Mouse (Mus musculus): ENCODE results near the gene Pdzd2.
A peak's percentile ranks its signal among the peaks of the same experiment; 100 is the strongest.

Pdzd2 gene

DNA sequence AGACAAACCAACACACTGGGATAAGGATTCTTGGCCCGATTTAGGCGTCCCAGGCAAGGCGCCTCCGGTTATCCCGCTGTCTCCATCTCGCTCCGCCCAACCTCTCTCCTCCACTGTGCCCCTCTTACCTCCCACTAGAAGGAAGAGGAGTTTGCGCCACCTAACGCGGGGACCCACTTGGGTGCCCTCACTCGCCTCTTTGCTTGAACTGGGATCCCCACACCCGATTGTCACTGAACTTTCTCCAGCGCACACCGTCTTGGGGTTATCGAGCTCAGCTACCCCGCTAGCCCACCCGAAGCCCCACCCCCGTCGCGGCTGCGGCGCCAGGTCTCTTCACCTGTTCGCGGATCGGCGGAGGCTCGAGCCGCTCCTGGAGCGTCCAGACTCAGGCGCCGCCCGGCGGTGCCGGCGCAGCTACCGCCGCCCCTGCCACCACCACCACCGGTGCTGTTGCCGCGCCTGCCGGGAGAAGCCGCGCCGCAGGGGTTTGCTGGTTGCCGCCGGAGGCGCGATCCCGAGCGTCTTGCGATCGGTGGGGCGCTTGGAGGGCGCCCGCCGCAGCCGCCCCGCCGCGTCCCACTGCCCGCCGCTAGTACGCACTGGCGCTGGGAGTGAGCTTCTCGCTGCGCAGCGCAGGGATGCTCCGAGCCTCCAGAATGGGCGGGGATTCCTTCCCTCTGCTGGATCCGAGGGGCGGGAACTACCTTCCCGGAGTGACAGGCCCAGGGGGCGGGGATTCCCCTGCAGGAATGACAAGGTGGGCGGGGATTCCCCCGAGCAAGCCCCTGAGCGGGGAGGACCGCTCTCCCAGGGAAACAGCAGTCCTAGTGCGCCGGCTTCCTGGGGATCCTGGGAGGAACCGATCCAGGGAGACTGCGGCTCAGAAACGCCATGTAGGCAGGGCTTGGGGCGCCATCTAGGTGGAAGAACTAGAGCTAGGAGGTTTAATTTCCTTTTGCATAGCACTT, at the start of gene Pdzd2:
Gene Pdzd2 (minus strand): TSS at position 648 of the 971 bp plus-strand sequence.
- DNase-seq = peak; percentile 98

DNA sequence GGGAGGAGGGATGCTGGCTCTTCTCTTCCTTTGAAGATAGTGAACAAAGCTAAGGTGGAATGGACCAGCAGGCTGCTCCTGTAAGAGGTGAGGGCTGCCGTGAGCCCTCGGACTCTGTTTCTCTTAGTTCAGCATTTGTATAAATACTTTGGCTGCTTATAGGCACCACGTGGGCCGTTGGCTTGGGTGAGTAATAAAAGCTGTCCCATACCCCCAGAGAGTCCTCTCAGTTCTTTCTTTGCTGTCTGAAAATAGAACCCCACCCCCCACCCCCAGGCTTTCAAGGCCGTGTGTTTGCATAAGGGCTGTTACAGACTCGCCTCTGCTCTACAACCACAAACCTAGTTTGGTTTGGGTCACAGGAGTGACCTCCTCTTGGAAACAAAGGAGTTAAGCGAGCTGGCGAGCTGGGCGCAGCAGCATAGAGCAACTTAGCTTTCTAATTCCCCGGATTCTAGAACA, 49.7 kb upstream of the Pdzd2 start:
- DNase-seq = no peak

DNA sequence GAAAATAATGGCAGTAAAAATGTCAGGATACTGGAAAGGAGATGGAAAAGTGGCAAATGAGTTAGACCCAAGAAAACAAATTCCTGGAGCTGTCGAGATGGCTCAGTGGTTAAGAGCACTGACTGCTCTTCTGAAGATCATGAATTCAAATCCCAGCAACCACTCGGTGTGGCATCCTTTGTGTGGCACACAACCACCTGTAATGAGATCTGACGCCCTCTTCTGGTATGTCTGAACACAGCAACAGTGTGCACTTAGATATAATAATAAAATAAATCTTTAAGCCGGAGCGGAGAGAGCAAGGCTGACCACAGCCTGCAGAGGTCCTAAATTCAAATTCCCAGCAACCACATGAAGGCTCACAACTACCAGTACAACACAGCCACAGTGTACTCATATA, 48.8 kb upstream of the Pdzd2 start:
- no peak for DNase-seq

DNA sequence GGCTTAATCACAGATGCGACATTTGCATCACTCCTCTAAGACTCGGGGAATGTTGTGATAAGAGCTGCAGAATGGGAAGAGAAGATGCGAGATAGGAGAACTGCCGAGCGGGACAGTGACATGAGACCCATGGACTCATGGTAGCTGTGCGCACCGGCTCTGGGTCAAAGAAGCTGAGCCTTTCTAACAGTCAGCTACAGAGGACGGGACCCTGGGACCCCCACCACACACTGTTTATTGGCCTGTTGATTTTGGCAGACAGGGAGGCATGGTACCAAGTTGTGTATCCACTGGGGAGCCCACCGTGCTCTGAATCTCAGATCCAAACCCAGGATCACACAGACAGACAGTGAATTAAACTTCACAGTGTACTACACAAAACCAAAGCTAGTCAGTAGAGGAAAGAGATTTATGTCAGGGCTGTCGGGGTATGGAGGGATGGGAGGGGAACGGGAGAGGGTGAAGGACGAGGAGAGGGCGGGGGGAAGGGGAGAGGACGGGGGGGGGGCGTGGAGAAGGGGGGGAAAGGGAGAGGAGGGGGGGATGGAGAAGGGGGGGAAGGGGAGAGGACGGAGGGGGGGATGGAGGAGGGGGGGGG, 42.1 kb upstream of the Pdzd2 start:
- no peak for DNase-seq

DNA sequence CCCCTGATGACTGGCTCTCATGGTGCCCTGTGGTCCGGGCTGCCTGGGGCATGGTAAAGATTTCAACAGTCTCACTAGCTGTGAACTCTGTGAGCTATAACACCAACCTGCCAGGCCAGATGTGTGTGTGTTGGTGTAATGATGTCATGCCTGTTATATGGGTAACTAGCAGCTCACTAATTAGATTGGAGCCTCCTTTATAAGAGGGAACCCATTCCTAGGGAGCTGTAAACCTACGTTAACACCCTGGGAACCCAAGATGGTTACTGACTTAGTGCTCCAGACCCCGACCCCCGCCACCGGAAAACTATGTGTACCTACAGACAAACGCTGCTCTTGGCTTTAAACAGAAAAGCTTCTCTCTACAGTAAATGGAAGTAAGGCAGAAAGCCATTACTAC, 41.6 kb upstream of the Pdzd2 start:
- no peak for DNase-seq

DNA sequence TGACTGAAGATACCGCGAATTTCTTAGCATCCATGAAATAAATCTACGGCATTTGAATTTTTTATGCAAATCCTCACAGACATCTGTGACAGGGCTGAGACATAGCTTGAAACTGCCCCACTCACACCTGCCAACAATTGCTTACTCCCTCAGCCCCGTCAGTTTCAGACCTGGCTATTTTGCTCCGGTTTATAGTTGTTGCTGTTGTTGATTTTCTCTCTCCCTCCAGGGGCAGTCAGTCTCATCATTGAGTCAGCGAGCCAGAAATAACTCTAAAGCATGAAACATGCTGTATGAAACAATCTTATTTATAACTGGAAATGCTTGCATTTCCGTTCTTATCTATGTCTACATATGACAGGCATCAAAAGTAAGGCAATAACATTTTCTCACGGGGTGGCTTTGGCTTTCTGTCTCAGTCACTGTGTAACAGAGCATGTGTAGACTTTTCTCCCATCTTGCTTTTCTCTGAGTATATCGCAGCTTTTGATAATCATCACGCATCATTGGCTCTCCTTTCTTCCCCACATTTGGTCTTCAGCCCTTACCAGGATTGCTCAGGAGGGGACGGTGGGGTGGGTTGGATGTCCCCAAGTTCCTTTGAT, 34.5 kb upstream of the Pdzd2 start:
- DNase-seq = no peak

DNA sequence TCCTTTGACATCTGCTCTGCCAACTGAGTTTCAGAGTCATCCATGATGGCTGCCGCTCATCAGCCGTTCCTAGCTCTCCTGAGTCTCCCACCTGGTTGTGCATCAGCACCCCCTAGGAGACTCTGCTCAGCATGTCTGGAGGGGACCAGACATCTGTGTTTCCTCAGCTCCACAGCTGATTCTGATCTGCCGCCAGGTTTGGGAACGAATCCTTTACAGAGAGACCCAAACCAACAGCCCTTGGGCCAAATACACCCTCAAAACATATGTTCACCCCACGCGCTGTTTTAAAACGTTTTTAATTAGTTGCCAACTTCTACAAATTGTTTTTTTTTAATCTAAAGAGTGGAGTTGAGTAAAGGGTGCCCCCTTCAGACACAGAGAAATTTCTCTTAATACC, 31.2 kb upstream of the Pdzd2 start:
- DNase-seq = peak; percentile 43

DNA sequence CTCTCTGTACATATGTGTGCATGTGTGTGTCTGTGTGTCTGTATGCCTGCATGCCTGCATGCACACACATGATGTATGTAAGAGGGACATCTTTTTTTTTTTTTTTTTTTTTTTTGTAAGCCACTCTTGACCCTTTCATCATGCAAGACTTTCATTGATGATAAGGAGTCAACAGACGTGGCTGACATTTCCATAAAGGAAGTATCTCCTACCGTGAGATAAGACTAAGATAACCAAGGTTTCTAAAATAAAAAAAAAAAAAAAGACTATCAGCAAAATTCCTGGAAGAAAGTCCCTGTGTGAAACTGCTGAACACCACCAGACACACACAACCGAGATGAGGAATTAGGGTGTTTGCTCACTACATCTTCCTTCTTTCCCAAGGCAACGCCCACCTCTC, 27.1 kb upstream of the Pdzd2 start:
- no peak for DNase-seq

DNA sequence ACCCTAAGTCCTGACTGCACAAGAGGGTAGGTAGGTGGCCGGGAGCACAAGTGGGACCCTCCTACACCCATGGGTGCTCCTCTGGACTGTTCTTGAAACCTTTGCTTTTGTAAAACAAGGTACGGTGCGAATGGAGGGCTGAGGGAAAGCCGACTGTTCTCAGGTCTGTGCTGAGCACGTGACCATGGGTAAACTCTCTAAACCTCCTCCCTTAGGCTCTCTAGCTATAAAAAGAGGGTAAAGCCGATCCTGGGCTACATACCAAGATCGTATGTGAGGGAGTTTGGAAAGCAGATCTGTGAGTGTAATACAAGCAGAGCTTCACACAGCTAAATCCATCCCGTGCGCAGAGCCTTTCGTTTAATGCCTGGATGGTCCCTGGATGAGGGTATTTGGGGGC, 23.4 kb upstream of the Pdzd2 start:
- DNase-seq = peak; percentile 12

DNA sequence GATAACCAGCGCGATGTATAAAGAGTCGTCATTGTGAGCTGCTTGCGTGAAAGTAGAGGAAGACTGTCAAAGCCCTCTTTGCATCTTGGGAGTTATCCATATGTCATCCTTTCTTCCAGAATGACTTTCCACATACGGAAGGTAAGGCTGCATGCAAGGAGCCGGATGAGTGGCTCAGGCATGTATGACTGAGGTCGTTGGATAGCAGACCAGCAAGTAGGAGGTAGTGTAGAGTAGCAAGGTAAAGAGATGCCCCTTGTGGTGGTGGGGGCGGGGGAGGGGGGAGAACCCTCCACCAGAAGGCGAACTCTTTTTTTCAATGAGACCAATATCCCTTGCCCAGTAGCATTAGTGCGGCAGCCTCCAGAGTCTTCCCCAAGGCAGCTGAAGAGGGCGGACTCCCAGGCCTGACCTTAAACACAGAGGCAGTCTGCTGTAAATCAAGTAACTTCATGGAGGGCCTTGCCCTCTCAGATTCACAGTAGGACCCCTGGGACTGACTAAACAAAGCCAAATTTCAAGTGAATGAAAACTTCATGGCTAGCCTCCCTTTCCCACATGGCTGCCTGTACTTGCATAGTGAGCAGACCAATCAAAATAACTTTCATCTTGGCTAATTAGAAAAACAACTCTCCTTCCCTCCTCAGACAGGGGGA, 22.7 kb upstream of the Pdzd2 start:
- DNase-seq = no peak

DNA sequence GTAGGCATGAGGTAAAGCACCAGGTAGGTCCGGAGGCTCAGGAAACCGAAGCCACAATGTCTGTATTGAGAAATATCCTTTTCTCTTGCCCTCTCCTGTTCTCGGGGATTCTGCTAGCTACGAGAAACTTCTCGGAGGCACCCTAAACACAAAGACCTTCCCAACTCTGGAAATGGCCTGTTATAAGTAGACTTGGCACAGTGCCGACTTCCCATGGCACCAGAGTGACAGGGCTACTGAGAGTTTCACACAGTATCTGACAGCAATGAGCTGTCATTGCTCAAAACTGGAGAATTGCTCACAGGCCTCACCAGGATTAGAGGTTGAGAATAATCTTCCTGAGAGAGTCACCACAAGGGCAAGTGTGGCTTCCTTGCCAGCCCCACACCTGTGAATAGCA, 21.0 kb upstream of the Pdzd2 start:
- DNase-seq = no peak

DNA sequence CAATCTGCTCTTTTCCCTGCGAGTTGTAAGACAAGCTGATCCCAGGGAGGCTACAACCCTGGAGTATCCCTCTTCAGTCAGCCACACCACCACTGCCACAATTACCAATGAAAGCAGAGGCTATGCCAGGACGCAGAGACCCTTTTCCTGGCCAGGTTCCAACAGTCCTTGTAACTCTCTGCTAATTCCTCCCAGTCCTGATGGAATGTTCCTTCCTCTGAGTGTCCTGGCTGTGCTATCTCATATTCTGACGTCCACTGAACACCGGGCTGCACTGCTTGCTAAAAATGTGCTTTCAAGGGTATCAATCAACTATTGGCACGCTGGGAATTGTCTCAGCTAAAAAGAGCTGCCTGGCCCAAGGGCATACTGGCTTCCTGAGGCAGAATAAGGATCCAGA, 18.7 kb upstream of the Pdzd2 start:
- DNase-seq = no peak

DNA sequence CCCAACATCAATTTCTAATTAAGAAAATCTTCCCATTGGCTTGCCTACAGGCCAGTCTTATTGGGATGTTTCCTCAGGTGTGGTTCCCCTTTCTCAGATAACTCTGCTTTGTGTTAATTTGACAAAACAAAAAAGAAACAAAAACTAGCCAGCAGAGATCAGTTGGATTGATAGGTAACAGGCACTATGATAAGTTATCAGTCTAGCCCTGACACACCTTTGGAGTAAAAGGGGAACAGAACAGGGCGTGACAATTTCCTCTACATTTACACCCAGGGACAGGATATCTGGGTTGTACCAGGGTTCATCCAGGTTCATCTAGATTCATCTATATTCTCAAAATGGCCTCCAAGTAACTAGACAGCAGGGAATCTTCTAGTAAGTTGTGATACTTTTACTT, 18.0 kb upstream of the Pdzd2 start:
- no peak for DNase-seq

DNA sequence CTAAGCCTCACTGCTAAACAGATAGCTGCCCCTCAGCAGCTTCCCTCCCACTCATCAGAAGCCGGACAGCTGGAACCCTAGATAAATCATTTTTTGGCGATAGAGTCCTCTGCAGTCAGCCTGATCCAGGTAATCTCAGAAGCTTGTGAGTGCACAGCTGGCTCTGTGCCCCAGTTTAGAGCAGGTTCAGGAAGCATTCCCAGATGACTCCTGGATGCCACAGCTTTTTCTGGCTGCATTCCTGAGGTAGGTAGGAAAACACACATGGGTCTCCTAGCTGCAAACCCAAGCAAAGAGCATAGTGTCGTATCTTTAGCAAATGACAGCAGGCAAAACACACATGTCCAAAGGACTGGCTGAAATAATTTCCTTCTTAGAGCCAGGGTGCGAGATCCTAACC, 13.5 kb upstream of the Pdzd2 start:
- no peak for DNase-seq

DNA sequence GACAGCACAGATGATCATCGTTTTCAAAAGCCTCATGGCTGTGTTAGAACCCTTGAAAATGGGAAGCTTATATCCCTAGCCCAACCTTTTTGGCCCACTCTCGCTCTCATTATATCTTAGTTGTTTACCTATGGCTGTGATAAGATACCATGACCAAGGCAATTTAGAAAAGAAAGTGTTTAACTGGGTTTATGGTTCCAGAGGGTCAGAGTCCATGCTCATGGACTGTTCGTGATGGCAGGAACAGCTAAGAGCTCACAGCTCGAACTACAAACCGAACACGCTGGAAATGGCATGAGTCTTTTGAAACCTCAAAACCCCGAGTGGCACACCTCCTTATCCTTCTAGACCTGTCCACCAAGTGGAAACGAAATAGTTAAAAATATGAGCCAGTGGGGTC, 11.2 kb upstream of the Pdzd2 start:
- DNase-seq = no peak

DNA sequence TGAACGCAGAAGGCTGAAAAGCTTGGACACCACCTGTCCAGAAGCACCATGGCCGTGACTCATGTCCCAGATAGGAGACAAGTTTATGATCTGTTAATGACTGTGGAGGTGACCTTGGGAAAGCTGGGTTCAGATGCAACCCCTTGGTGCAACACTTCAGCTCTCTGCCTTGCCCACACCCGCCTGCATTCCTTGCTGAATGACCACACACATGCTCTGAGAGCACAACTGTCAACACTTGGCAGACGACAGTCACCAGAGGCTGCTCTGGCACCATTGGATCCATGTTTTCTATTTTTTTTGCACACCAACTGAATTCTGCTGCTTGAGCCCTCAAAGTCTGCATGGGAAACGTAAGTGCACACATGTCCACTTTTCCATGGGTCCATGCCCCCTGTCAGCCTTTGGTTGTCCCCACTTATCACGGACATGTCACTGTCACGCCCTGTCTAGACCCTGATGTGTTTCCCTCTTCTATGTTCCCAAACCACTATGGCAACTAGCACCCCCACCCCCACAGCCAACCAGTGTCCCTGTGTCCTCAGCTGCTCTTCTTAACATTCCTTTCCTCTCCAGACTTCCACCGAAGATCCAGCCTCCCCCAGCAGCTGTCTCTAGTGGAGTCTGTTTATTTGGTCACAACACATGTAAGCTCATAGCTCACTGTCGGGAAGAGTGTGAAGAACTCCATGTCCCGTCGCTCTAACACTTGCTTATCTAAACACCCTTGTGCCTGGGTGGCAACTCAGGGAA, 10.0 kb upstream of the Pdzd2 start:
- DNase-seq = no peak

DNA sequence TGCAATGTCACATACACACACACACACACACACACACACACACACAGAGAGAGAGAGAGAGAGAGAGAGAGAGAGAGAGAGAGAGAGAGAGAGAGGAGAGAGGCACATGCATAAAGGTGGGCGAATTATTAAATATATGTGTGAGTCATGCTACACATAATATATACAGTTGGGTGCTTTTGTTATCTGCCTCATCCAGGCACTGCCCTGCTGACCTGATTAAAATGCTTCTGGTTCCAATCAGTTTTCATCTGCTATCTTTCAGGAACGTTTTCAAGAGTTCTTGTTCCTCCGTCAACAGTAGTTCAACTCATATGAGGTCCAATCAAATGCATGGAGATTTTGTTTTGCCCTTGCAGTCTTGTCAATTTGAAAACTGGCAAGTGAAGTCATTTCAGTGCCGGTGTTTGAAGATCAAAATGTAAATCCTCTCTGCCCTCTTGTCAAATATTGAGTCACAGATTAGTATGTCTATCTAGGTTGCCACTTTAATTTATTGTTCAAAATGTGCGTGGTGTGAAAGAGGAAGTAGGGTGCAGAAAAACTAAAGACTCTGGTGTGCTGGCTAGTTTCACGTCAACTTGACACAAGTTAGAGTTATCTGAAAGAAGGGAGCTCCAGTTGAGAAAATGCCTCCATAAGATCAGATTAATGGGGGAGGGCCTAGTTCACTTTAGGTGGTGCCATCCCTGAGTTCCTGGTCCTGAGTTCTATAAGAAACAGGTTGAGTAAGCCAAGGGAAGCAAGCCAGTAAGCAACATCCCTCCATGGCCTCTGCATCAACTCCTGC, 2.6 kb upstream of the Pdzd2 start:
- no peak for DNase-seq

DNA sequence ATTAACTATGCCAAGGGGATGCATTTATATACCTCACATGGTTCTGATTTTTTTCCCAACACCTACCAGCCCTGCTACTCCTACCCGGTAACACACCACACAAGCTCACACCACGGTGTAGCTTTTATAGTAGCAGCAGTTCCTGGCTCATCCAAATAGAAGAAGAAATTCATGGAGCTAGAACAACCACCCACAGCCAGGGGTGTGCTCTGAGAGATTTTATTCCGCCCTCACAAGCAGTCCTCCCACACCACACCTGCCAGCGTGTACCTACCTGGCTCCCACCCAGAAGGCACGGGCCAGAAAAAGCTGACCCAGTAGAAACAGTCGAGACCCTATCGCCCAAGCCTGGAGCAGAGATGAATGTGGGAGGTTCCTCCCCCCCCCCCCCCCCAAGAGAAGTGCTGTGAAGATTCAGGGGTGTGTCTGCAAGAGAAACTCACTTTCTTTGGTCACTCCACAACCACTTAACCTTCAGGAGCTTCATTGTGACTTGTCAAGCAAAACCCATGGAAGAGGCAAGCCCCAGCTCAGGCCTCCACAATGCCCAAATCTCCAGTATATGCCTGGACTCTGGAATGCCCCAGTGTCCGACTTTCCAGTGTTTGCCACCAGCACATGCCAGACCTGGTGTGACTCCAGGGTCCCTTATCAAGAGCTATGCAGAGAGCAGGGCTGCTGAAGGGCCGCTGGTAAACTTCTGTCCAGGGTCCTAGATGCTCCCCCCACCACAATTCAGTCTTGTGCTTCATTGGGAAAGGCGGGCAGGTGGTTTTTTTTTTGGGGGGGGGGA, 1.2 kb downstream of the Pdzd2 start:
- peak; percentile 70 for DNase-seq

DNA sequence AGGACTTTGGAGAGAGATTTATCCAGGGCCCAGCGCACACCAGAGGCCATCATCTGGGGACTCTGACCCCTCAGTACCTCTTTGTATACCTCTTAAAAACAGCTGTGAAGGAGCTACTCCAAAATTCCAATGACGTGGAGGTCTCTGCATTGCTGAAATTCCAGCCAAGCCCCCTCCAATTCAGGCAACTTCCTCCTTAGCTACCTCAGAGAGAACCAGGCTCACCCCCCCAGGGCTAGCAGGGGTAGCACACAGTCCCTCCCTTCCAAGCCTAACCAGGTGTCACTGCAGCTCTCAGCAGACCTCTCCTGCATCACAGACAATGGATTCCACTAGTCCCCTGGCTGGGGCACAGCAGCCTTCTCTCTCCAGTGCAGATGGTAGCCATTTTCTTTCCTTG, 4.5 kb downstream of the Pdzd2 start:
- DNase-seq = no peak

DNA sequence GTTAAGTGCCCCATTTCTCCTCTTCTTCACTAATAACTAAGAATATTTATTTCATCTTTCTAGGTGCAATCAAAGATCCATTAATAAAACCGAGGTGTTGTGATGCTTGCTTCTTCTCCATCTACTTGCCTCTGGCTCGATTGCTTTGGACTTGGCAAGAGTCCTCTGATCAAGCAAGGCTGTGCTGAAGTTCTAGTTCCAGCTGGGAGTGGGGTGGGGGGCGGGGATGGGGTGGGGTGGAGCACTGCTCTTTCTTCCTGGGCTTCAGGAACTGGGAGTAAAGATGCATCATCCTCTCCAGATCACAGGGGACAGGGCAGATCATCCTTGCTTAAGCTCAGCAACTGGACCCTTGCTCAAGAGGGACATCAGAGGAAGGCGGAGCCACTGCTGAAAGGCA, 5.5 kb downstream of the Pdzd2 start:
- DNase-seq = no peak

DNA sequence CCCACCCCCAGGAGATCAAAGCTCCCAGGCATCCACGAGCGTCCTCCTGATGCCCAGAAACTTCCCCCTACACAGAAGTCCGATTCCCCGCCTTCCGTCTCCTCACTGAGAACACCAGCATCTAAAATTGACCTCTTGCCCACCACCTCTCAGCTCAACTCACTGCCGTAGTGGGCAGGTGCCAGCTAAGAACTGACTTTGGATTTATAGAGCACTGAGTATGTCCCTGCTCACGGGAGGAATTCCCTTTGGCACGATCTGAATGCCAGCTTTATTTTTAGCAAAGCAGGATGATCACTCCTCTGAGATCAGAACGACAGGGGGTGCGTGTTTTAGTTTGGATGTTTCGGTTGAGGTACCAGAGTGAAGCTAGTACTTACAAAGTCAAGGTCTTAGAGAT, 7.1 kb downstream of the Pdzd2 start:
- no peak for DNase-seq
